Mouse (Mus musculus) ES-E14 (cell line): ENCODE results near the gene Mgmt. TPM values are rescaled to one million over a fixed set of nuclear protein-coding genes. Genes with fewer than 3 reads are reported as not detected.

ENCODE experiments used
- DNase-seq: peaks from one replicate; pipeline ENCODE4 v3.0.0-alpha.2; 2013; ENCODE audit warnings: low read depth, low spot score
- H3K27ac ChIP-seq: 2 replicates; pipeline ENCODE4 v1.5.1; 2012; ENCODE audit warnings: low read depth, mild to moderate bottlenecking, low read length, moderate library complexity, mixed read lengths; ENCODE audit not compliant: poor library complexity, insufficient read depth, severe bottlenecking
- H3K36me3 ChIP-seq: 2 replicates; pipeline ENCODE4 v1.6.1; 2012; ENCODE audit warnings: mild to moderate bottlenecking, low read length, moderate library complexity, mixed read lengths; ENCODE audit not compliant: control insufficient read depth, poor library complexity, insufficient read depth, severe bottlenecking
- H3K4me1 ChIP-seq, 2 experiments: fragments of 150-350 bp in 1 of 2; sonication (generic) in 1 of 2; 2 replicates each; pipeline ENCODE4 v1.6.1; 2012; ENCODE audit warnings: low read length in 2 of 2, mild to moderate bottlenecking in 1 of 2, mixed read lengths in 1 of 2; ENCODE audit not compliant: control insufficient read depth in 2 of 2, insufficient read depth in 2 of 2, poor library complexity in 1 of 2
- H3K4me3 ChIP-seq, 2 experiments: fragments of 150-350 bp in 1 of 2; sonication (generic) in 1 of 2; 2 replicates each; pipeline ENCODE4 v1.5.1; 2012; ENCODE audit warnings: low read length in 2 of 2, low read depth in 1 of 2, mild to moderate bottlenecking in 1 of 2, mixed read lengths in 1 of 2; ENCODE audit not compliant: insufficient read depth in 1 of 2, poor library complexity in 1 of 2, severe bottlenecking in 1 of 2
- H3K9ac ChIP-seq: 2 replicates; pipeline ENCODE4 v1.6.1; 2012; ENCODE audit warnings: low read depth, mild to moderate bottlenecking, low read length, mixed read lengths; ENCODE audit not compliant: poor library complexity, insufficient read depth, severe bottlenecking
- H3K9me3 ChIP-seq: fragments of 150-350 bp; sonication (generic); 2 replicates; pipeline ENCODE4 v1.6.1; 2012; ENCODE audit warnings: low read depth, mild to moderate bottlenecking, low read length; ENCODE audit not compliant: control insufficient read depth, insufficient read depth
- CHD2 ChIP-seq: IDR thresholded peaks from 2 replicates; pipeline ENCODE4 v1.6.1; 2014; ENCODE audit warnings: mild to moderate bottlenecking, low read depth, low read length, inconsistent platforms
- HCFC1 ChIP-seq: IDR thresholded peaks from 2 replicates; pipeline ENCODE4 v1.6.1; 2012; ENCODE audit warnings: low read length, inconsistent platforms, borderline replicate concordance; ENCODE audit not compliant: insufficient read depth
- MAFK ChIP-seq: IDR thresholded peaks from 2 replicates; pipeline ENCODE4 v1.6.1; 2014; ENCODE audit warnings: mild to moderate bottlenecking, low read depth, low read length, inconsistent platforms; ENCODE audit not compliant: insufficient read depth
- ZC3H11A ChIP-seq: IDR thresholded peaks from 2 replicates; pipeline ENCODE4 v1.6.1; 2012; ENCODE audit warnings: low read depth, mild to moderate bottlenecking, inconsistent platforms, low read length, borderline replicate concordance
- ZNF384 ChIP-seq: IDR thresholded peaks from 2 replicates; pipeline ENCODE4 v1.6.1; 2012; ENCODE audit warnings: low read depth, low read length, inconsistent platforms
- in situ Hi-C, 2 experiments: fragments of 600-800 bp; cut with MboI; formaldehyde crosslinking; loops; one replicate each; pipeline ENCODE4 v1.15.1; 2025; ENCODE audit warnings: low sequenced_read_pairs in 2 of 2, inconsistent platforms in 1 of 2; ENCODE audit not compliant: unreplicated experiment in 2 of 2
- total RNA-seq: library from RNA; depleted of rRNA; stranded (reverse); fragments of 300-350 nt; gene quantifications from 2 replicates; pipeline ENCODE4 v1.2.3, GENCODE M21; 2012

Mgmt gene
- total RNA-seq, 1 experiment, result 6.4 TPM

DNA sequence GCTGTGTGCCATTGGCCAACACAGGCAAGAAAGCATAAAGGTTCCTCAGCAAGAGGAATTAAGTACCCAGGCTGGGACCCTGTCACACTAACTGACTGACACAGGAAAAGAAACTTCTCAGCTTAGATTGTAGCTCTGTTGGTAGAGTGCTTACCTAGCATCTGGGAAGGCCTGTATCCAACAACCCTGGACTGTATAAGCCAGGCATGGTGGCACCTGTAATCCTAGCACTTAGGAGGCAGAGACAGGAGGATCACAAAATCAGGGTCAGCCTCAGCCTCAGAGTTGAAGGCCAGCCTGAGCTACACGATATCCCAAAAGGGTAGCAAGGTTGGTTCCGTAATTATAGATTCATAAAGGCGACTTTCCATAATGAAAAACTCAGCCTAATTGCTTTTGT, 140.6 kb downstream of the Mgmt start:
- in situ Hi-C loops, result no loop called here

DNA sequence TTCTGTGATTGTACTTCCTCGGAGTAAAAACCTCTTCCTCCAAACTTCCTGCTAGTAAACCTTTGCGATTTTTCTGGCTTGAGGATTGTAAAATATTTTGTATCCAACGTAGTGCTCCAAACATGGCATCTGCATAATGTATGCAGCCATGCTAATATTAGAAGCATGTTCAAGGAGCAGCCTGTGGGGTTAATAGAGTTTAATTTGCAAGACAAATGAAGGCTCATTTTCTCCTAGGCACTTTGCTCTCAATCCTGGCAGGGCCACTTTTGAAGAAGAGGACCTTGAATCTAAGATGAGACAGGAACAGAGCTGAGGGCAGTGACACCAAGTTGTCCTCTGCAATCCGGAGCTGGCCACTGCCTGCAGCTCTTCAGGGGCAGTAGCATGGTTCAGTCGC, 141.5 kb downstream of the Mgmt start:
- no peak for DNase-seq

More for the DNA sequence above, 140.6 kb downstream of the Mgmt start:
- no peak for DNase-seq
- H3K36me3 ChIP-seq, result no peaks in the 10 kb centered on the region
- no peaks in the 10 kb centered on the region for H3K4me1 ChIP-seq
- no peak overlapping the region for H3K9ac ChIP-seq
- H3K4me3 ChIP-seq, result no peak overlapping the region
- H3K27ac ChIP-seq, result no peak overlapping the region
- H3K9me3 ChIP-seq, result no peaks in the 10 kb centered on the region
- no peak for TF ChIP-seq HCFC1
- no peak for TF ChIP-seq CHD2
- TF ChIP-seq ZC3H11A, result no peak
- no peak for TF ChIP-seq MAFK
- TF ChIP-seq ZNF384, result no peak

DNA sequence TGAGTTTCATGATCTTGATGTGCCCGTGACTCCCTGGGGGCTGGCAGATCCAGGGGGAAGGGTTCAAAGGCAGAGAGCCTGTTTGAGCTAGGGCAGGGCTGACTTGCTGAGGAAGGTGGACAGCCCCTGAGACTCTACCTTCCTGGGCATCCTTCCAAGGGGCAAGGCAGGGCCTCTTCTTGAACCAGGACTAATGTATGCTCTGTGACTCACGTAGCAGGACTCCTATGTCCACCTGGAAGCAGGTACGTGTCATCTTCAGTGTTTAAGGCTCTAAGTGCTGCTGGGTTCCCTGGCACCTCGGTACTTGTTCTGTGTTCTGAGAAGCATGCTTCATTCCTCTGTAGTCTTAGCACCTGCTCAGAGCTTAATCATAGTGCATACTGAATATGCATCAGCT, 143.1 kb downstream of the Mgmt start:
- no peaks in the 10 kb centered on the region for H3K4me1 ChIP-seq
- no peak for TF ChIP-seq ZC3H11A
- TF ChIP-seq MAFK, result no peak
- no peak for TF ChIP-seq HCFC1
- TF ChIP-seq CHD2, result no peak
- TF ChIP-seq ZNF384, result no peak
- no peak overlapping the region for H3K9ac ChIP-seq
- H3K9me3 ChIP-seq, result no peaks in the 10 kb centered on the region
- no peaks in the 10 kb centered on the region for H3K36me3 ChIP-seq
- no peak overlapping the region for H3K4me3 ChIP-seq
- in situ Hi-C loops, result no loop called here
- no peak for DNase-seq
- H3K27ac ChIP-seq, result no peak overlapping the region

More for the DNA sequence above, 141.5 kb downstream of the Mgmt start:
- Histone ChIP-seq H3K36me3 (no peaks in the 10 kb centered on the region), H3K4me3 (no peak overlapping the region), H3K9me3 (no peaks in the 10 kb centered on the region), H3K4me1 (no peaks in the 10 kb centered on the region), H3K9ac (no peak overlapping the region), H3K27ac (no peak overlapping the region)
- in situ Hi-C loops, result no loop called here
- TF ChIP-seq HCFC1 (no peak), ZNF384 (no peak), MAFK (no peak), ZC3H11A (no peak), CHD2 (no peak)

DNA sequence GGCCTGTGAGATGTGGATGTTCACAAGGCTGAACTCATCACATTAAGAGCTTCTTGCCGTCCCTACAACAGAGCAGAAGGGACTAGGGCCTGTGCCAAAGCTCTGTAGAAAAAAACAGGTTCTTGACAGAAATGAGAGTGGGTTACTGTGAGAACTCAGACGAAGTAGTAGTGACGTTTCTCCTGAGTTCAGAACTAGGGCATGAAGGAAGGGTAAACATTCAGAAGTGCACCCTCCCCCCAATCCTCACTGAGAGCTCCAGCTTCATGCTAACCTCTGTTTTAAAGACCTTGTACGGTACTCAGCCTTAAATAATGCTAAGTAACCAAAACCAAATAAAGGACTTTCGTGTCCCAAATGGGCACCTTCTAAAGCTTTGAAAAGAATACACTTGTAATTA, 143.5 kb downstream of the Mgmt start:
- Histone ChIP-seq H3K4me3 (no peak overlapping the region), H3K9me3 (no peaks in the 10 kb centered on the region), H3K36me3 (no peaks in the 10 kb centered on the region), H3K27ac (no peak overlapping the region), H3K9ac (no peak overlapping the region), H3K4me1 (no peaks in the 10 kb centered on the region)
- in situ Hi-C loops, result no loop called here
- TF ChIP-seq ZC3H11A (no peak), HCFC1 (no peak), MAFK (no peak), CHD2 (no peak)
- DNase-seq, result no peak

DNA sequence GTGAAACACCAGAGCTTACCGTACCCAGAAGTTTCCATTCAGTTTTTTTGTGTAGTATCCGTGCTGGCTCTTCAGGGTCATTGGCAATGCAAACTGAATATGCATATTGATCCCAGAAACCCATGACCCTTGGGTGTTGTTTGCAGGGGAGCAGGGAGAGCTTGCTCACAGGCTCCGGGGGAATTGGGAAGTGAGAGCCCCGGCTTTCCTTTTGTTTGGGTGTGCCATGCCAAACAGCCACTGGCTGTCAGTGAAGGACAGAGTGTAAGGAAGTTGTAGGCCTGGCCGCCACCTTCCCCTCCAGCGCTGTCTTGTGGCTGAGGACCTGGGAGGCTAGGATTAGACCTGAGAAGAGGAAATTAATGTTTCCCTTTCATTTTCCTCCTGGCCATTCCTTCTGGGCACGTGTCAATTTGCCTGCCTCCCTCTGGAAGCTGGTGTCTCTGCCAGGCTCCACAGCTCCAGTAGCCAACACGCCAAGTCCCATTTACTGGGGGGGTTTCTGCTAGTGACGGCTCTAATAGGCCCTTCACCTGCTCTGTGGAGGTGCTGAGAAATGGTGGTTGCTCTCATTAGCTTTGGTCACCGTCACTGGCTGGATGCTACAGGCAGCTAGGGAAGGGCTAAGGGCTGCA, 144.0 kb downstream of the Mgmt start:
- no peak overlapping the region for H3K4me3 ChIP-seq
- H3K36me3 ChIP-seq, result no peaks in the 10 kb centered on the region
- no peak overlapping the region for H3K9ac ChIP-seq
- no peaks in the 10 kb centered on the region for H3K9me3 ChIP-seq
- no peak for DNase-seq
- TF ChIP-seq ZC3H11A (no peak), ZNF384 (no peak)
- H3K27ac ChIP-seq, result no peak overlapping the region
- no peaks in the 10 kb centered on the region for H3K4me1 ChIP-seq
- in situ Hi-C loops, result no loop called here
